Mouse (Mus musculus): ENCODE results near the gene Pelo. TPM values are rescaled to one million over a fixed set of nuclear protein-coding genes. Genes with fewer than 3 reads are reported as not detected.

The Pelo gene
- polyA plus RNA-seq, 1 experiment from 2014 or later: 5.7 TPM

Other genes with a start within 250 kb of the Pelo start
- 1.2 and 2.1 TPM in 2 replicates for gene Itga2, start 158.1 kb downstream of the Pelo start, polyA plus RNA-seq (2014; fragmentation: Nextera tagmentation; extraction: Ambion mirVana)
- 2.3 and 4.2 TPM in 2 replicates for gene Gm49395, start 11.7 kb upstream of the Pelo start, polyA plus RNA-seq (2014; fragmentation: Nextera tagmentation; extraction: Ambion mirVana)
- gene Itga1, start 11.8 kb upstream of the Pelo start, polyA plus RNA-seq (2014; fragmentation: Nextera tagmentation; extraction: Ambion mirVana): 2.9 and 8.2 TPM in 2 replicates